Mouse (Mus musculus): ENCODE measurements at regions not wholly inside any gene's neighbourhood (a gene's known extent, or its start where the extent isn't known, plus 50 kb on each side); places are given as distances from the start of the nearest gene placed in this dataset.

DNA sequence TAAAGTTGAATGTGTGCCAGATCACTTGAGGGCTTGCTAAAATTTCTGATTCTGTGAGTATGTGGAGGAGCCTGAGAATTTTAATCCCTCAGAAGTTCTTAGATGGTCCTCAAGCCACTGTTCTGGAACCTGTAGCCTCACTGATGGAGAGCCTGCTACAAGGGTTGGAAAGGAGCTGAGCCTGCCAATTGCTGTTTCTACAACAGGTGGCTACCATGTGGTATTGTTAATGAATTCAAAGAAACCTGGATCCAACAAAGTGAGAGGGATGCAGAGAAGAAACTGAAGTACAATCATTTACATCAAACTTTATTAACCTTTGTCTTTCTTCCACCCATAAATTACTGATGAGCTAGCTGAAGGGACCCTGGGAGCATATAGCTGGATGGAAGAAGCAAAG lies 416.5 kb upstream of the Cd180 start:
- DNase-seq, result no peak

DNA sequence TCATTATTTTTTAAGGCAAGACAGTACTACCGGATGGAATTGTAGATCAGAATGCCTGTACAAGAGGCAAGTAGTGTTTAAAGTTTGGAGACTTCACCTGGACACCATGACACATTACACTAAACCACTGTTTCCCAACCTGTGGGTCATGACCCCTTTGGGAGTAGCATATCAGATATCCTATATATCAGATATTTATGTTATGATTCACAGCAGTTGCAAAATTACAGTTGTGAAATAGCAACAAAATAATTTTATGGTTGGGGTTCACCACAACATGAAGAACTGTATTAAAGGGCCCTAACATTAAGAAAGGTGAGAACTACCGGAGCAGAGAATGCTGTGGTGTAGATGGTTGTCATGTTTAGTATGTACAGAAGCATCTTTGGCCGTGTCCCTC lies 413.2 kb upstream of the Cd180 start:
- no peak for DNase-seq

DNA sequence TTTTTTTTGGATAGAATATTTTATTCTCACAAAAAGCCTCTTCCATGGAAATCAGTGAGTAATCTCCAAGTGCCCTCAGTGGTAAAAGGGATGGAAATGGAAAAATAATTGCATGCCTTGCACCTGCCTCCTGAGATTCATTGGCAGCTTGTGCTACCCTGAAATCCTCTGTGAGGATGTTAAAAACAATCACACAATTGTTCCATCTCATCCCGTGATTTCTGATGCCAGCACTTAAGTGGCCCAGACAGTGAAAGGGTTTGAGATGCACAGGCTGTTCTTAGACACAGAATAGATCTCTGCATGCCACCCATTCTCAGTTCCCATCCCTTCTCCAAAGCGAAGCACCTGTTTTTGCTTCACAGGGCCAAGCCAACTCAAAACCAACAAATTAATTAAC lies 398.9 kb upstream of the Cd180 start:
- peak; percentile 55 for DNase-seq

DNA sequence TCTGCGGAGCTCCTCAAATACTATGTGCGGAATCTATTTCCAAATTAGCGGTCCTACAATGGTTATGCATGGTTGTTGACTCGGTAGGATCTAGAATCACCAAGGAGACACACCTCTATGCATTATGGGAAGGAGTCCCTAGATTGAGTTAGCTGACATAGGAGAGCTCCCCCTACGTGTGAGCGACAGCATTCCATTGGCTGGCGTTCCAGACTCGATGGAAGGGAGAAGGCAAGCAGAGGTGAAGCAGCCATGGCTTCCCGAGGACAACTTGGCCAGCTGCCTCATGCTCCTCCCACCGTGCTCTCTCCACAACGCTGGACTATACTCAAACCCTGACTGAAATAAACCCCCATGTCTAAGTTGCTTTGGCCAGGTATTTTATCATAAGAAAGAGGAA lies 398.3 kb upstream of the Cd180 start:
- no peak for DNase-seq

DNA sequence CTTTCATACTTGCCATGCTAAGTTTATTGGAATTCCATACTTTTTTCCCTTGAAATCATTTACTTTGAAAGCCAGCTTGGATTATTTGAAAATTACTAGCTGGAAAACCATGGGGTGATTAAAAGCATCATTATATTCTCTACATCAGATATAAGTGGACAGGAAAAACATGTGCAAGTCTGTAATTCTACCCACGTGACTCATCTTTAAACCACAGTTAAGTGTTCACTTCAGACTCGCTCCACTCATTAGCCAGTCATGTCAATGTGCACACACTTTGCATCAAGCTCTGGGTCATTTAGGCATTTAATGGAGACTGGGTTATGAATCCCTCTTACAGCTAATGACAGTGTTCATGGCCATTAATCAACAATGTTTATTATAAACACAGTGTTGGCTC lies 385.4 kb upstream of the Cd180 start:
- peak; percentile 67 for DNase-seq

DNA sequence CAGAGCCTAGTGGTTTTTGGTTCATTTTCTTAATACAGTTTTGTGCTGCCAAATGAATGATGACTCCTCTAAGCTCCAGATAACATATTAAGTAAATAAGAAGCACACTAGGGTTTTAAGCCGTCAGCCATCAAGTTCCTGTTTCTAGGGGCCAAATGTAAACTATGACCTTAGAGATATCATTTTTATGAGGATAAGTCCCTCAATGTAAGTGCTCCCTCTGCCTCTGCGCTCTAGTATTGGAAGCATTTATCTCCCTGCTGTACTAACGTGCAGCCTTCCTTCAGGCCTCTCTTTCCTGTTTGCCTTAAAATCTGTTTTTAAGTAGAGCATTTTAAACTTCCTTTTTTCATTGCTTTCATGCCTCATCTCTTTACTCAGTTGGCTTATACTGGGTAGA lies 381.3 kb upstream of the Cd180 start:
- DNase-seq, result no peak

DNA sequence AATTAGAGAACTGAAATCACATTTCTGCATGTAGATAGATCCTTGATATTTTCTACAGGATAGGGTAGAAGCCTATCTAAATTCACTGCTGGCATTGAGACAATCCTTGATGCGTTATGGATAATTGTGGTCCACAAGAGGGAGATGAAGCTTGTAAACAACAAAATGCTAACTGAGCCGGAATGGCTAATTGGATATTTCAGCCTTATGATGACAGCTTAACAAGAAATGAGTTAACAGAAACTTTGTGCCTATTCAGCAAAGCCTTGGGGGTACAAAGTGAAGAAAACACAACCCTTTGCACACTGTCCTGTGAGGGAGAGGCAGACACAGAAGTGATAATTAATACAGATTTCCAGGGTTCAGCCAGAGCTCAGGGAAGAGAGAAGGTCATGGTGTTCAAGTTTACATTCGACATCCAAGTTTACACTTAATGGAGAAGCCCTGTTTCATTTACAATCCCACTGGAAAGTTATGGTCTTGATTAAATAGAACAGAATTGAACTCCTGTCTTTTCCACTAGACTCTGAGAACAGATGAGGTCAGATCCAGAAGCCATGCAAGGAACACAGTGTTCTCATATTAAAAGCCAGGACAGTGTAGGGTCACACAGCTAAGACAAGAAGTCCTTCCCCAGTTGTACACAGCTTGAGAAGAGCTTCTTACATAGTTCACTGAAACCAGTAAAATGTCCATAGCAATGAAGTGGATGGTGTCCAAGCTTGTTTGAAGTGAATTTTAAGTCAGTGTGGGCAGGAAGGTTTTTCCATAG lies 377.3 kb upstream of the Cd180 start:
- DNase-seq, result peak; percentile 89

DNA sequence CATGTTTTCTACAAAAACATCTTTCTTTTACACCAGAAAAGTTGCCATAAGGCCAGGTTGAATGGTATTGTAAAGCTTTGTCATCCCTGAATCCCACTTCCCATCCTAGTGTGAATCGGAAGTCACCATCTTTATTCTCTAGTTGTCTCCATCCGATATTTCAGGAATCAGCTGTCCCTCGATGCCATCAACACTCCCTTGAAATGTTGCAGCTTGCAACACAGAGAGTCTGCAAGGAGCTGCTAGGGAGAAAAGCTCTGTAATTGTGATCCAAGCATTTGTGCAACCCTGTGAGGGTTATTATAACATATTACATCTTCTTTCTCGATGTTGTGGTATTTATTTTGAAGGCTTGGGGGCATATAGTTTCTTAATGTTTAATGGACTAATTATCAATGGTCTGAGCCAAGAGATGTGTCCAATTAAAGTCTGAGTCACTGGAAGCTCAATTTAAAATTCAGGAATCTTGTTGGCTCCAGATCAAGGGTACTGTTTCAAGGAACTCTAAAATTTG lies 374.4 kb upstream of the Cd180 start:
- no peak for DNase-seq

DNA sequence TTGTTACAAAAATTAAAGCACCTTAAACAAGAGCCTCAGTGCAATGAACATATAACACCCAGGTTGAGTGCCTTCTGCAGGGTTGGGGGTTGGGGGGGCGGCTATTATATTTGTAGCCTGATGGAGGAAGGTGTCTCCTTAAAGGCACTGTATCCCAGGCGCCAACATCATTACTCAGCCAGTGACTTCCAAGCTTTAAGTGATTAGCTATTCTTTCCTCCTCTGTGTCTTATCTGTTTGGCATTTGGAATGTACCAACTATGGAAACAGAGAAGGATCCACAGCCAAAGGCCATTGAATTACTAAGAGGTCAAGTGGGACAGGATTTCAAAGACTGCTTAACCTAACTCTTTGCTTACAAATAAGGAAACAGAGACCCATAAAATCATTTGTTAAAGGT lies 373.9 kb upstream of the Cd180 start:
- DNase-seq, result no peak

DNA sequence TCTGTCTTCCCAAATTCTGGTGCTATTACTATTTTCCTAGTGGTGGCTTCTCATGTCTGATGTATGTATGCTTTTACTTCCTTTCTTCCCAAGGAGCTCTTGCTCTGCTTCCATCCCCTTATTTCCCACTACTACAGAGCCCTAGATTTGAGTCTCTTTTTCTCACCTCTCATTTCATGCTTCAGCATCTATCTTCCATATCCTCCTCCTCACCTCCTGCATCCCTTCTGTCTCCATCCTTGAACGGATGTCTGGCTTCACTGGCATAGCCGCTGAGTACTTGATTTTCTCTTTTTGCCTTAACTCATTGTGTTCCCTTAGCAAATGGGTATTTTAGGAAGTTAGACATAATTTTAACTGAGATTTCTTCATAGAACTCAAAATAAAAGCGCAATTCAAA lies 369.5 kb upstream of the Cd180 start:
- DNase-seq, result no peak

DNA sequence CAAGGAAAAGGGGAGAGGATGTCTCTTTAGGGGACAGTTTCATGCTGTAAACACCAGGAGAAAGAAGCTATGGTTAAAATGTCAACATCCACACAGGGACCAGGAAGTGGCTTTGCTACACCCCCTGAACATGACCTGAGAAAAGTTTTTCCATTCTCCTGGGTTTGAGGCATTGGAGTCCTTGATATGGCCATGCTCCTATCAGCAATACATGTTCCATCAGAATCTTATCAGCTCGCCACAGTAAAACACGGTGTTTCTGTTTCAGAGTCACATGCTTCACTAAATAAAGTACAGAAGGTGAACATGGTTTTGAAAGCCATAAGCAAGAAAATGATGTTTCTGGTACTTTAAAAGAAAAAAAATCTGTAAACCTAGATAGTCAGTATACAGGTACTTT lies 367.4 kb upstream of the Cd180 start:
- no peak for DNase-seq

DNA sequence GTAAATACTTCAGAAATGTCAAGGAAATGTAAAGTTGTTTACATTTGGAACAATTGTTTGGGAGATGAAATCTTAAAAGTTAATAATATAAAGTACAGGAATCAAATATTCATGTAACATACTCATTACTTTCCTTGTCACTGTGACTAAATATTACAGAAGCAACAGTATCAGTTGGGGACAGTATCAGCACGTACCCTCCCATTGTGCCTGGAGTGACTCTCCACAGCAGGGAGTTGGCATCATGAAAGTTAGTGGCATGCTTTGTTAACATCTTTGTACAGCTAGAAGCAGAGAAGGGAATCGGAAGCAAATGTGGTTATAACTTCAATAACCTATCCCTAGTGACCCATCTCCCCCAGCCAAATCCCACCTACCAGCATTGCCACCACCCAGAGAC lies 366.8 kb upstream of the Cd180 start:
- no peak for DNase-seq

DNA sequence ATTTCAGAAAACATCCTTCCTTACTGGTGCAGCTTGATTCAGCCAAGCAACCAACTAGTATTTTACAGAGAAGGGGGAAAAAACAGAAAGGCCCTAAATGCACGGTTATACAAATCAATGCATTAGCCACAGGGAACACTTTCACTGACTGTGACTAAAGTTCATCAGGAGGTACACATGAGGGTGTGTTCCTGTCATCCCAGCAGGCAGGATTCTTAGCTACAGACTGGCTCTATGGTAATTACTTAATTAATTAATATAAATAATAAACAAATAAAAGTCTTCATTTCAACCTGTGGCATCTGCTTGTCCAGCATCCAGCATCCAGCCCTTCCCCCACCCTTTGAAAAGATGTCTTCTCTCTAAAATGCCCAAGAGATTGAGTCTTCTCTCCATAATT lies 359.7 kb upstream of the Cd180 start:
- no peak for DNase-seq

DNA sequence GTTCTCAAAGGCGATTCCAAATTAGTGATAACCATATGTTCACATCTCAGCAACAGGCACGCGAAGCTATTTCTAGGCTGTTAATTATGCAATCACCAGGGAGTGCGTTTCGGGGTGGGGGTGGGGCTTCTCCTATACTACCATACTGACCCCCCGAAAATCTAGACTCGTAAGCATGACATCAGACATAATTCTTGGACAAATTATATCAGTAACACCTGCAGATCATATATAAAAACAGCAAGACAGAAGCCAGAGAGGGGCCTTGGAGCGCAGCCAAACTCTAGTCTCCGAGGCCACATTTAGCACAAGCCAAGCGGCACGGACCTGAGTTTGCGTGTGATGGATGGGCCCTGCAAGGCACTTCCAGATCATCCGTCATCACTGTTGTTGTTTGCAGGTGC lies 359.2 kb upstream of the Cd180 start:
- DNase-seq, result peak; percentile 54

DNA sequence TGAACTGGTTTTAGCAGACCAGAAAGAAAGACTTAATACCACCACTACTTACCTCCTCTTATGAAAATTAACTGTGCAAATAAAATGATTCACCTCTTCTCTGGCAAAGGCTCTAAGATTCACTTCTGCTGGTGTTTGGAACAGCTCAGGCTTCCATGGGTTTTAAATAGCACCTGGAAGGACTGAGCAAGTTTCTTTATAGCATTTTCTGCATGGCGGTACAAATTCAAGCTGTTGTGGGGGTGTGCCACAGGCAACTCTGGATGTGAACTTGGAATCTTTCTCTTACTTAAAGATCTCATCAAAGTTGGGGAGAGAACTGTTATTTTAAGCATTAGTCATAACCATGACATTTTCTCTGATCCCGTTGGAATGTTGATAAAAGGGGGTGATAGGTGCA lies 350.1 kb upstream of the Cd180 start:
- DNase-seq, result no peak

DNA sequence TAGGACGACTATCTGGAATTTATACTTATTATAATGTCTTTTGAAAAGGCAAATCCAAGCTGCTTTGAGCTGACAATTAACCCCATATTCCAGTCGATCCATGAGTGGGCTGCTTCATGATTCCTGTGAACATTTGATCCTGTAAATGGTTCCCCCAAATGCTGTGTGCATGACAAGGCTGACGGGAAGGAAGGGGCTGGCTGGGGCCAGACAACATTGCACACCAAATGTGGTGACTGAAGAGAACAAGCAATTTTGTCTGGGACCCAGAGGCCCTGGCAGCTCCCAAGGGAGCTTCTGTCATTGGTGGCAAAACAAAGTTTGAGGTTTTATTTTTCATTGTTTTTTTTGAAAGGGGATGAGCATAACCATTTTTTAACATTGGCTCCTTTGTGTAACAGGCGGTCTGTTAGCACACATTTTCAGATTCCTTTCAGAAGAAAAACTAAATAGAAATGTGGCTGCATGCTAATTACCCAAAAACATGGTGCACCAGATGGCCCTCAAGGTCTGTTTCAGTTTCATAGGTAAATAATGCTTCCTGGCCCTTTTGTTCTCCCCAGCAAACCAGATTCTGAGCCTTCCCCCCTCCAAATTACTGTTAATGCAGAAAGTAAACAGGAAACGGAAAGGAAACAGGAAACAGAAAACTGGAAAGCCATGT lies 348.6 kb upstream of the Cd180 start:
- DNase-seq, result no peak

DNA sequence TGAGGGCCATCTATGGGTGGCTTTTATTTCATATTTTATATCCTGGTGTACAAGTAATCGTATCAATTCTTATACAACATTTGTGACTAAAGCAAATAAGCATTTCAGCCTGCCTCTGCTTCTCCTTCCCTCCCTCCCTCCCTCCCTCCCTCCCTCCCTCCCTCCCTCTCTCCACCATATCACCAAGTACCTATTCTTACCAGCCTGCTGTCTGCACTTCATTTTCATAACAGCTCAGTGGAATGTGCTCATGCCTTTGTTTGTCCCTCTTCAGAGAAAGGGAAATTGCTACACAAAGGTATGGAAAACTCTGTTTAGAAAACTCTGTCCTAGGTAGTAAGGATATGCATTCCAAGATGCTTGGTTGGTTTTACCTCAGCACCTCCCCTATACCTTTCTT lies 343.9 kb upstream of the Cd180 start:
- no peak for DNase-seq

DNA sequence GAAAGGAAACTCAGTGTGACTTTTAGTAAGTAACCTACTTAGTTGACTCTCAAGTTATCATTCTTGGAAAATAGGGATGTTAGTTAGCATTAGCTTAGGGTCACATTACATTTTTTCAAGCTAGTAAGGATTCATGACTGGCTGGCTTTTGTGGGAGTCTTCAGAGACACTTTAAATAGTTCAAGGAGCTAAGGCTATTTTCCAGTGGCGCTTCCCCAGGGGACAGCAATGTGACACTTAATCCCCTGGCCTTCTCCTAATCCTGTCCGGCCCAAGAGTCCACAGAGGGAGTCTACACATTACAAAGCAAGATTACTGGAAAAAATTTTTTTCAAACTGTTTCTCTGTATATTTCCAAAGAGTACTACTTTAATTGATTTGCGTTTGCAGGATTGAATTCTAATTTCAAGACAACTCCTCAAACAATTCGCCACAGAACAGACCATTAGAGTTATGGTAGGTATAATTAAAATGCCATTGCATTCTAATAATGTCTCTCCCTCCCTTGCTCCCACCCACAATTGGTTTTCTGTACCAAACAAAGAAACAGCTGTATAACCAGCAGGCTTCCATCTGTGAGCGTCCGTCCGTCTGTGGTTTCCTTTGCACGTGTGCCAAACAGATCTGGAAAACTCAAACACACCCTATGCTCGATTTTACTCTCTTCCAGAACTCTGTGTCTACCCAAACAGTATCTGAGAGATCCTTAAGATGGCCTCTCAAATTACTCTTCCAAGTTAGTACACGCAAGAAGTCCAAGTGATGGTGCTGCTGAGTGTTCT lies 341.1 kb upstream of the Cd180 start:
- no peak for DNase-seq

DNA sequence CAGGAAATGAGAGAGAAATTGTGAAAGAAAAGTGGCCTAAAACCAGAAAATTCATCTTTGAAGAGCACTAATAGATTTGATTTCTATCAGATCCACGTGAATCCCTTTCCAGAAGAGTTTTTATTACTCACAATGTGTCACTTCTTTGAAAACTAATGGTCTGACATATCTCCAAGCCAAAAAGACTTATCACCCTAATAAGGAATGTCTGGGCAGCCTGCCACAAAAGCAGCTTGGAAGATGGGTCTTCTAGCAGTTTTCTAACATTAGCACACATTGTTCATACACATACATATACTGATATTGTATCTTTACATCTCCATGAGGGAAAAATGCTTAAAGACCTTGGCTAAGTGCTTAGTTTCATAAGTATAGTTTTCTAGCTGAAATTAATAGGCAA lies 337.8 kb upstream of the Cd180 start:
- DNase-seq, result no peak

DNA sequence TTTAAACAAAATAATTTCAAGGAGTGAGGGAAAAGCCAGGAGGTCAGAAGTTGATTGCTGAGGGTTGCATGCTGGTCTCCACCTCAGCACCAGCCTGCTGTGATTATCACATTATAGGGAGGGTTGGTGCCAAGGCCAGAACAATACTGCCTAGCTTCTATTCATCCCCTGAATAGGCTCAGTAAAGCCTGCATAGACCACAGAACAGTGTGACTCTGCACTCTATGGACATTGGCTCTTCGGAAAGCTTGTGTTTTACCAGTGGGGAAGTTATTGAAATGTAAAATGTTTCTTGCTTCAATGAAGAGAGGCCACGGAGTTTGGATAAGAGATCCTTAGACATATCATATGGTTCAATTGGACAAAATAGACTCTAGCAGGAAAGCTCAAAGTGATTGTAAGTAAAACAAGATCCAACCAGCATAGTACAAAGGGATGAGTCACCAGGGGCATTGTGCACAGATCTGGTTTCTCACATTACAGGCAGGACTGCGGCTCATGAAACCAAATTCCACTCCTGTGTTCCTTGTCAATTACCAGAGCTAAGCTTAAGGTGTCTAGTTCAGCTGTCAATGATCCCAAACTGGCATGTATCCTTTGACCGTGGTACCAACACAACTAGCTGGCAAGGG lies 320.8 kb upstream of the Cd180 start:
- no peak for DNase-seq

DNA sequence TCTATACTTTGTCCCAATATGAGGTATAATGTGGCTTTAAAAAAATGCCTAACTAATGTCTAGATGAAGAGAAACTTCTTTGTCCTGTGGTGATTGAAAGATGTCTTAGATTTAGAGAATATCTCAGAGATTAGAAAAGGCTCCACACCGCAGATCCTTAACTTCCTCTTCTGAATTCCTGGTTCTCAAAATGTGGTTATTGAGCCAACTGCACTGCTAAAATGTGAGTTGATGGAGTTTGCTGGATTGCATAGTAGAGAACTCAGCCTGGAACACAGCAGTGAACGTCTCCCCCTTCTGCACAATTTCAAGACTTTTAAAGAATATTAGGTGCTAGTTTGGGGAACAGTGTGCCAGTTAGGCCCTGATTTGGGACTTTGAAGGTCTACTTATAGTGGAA lies 312.7 kb upstream of the Cd180 start:
- no peak for DNase-seq

DNA sequence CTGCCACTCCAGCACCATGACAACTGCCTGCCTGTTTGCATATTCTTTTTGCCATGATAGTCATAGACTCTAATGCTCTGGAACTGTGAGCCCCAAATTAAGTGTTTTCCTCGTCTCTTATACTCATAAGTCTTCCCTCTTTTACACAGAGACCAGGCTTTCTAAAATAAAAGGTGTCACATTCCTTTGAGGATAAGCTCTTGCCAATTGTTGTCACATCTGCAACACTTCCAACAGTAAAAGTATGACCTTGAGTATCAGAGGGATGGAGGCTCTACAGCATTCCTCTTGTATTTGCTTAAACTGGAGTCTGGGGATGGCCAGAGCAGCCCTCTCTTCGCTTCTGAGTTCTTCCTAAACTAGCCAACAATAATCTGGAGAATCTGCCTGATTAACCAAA lies 301.4 kb upstream of the Cd180 start:
- DNase-seq, result no peak

DNA sequence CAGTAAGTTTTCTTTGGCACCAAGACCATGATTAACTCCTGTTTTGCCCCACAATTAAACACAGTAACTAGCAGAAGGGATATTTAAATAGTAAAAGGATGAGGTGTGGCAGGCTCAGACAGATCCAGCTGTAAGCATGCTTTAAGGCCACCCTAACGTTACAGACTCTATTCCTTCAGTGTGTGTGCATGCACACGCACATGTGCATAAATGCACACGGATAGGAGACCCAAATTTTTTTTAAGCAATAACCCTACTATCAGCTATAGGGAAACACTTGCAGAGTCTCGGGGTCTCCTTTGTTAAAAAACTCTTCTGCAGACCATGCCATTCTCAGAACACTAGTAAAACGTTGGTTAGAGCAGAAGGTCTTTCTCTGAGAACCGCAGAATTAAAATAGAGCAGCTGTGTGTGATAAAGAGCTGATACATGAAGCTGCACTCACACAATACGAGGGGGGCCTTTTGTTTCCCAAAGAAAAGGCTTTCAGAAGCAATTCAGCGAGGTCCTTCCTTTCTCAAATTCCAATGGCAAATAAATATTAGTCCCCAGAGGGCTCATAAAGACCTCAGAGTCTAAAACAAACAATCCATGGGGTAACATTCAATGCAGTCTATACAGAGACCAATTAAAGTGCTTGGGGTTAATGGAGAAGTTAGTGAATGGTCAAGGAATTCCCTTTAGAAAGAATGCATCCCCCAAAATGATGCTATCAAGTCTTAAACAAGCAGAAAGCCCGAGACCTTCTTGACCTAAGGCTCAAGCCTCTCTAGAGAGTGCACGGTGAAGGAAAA lies 300.3 kb upstream of the Cd180 start:
- no peak for DNase-seq

All from retina, postnatal 1 day (tissue).